Mouse (Mus musculus) E14TG2a.4 (cell line): ENCODE measurements at regions not wholly inside any gene's neighbourhood (a gene's known extent, or its start where the extent isn't known, plus 50 kb on each side); places are given as distances from the start of the nearest gene placed in this dataset.

Source experiments
- H3K27me3 ChIP-seq: 2 replicates; pipeline ENCODE4 v1.6.1; 2014; ENCODE audit warnings: low read length, control low read depth; ENCODE audit not compliant: insufficient read depth
- H3K36me3 ChIP-seq: 2 replicates; pipeline ENCODE4 v1.6.1; 2014; ENCODE audit warnings: low read length, control low read depth; ENCODE audit not compliant: insufficient read depth
- H3K4me1 ChIP-seq: replicated peaks from 2 replicates; pipeline ENCODE4 v1.6.1; 2014; ENCODE audit warnings: low read depth, low read length, control low read depth
- H3K4me3 ChIP-seq: replicated peaks from 2 replicates; pipeline ENCODE4 v1.5.1; 2014; ENCODE audit warnings: mild to moderate bottlenecking, low read length
- H3K9me3 ChIP-seq: 2 replicates; pipeline ENCODE4 v1.6.1; 2014; ENCODE audit warnings: low read length, control low read depth
- CTCF ChIP-seq: conservative IDR thresholded peaks from 2 replicates; pipeline ENCODE4 v1.5.1; 2014; ENCODE audit warnings: low read length
- NANOG ChIP-seq: IDR thresholded peaks from 2 replicates; pipeline ENCODE4 v1.6.1; 2014; ENCODE audit warnings: borderline replicate concordance, low read length, mixed read lengths
- POU5F1 ChIP-seq: IDR thresholded peaks from 2 replicates; pipeline ENCODE4 v1.6.1; 2014; ENCODE audit warnings: low read length, borderline replicate concordance

DNA sequence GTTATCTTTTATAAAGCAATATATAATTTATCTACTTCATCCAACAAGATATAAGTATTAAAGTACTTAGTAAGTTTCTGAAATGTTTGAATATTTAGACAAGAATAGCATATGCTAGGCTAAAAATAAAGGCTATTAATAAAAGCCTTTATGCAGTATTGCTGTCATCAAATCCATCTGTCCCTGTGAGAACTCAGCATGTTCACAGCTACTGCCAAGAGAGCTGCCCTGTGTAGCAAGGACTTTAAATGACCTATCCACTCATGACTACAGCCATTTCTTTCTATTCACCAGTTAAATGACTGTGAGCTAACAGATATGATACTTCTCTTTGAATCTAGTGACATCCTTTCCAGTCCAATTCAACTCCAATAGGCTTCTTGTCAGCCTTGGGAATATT is 458.1 kb upstream of the Kcnd2 start:
- Histone ChIP-seq H3K36me3 (no peaks in the 10 kb centered on the region), H3K27me3 (no peaks in the 10 kb centered on the region), H3K4me3 (no peak overlapping the region), H3K9me3 (no peaks in the 10 kb centered on the region), H3K4me1 (no peaks in the 10 kb centered on the region)
- TF ChIP-seq NANOG, result no peak
- TF ChIP-seq POU5F1, result no peak
- no peak for TF ChIP-seq CTCF

GRCm38 (mm10) chr6:20761300-20761699 is 454.0 kb upstream of the Kcnd2 start:
- no peaks in the 10 kb centered on the region for H3K36me3 ChIP-seq
- H3K4me3 ChIP-seq, result no peak overlapping the region
- no peaks in the 10 kb centered on the region for H3K9me3 ChIP-seq
- TF ChIP-seq NANOG (no peak), POU5F1 (no peak), CTCF (no peak)
- no peaks in the 10 kb centered on the region for H3K4me1 ChIP-seq
- no peaks in the 10 kb centered on the region for H3K27me3 ChIP-seq

GRCm38 (mm10) chr6:20775872-20776271 is 439.4 kb upstream of the Kcnd2 start:
- Histone ChIP-seq H3K27me3 (no peaks in the 10 kb centered on the region), H3K4me1 (no peaks in the 10 kb centered on the region), H3K36me3 (no peaks in the 10 kb centered on the region), H3K9me3 (no peaks in the 10 kb centered on the region), H3K4me3 (no peak overlapping the region)
- TF ChIP-seq POU5F1 (no peak), CTCF (no peak), NANOG (no peak)
